In genomic region chr8:94343290-94343689, GRCm38 (mm10) we compare ENCODE assay signal across 8 mouse cellular contexts. TPM values are rescaled to one million over a fixed set of nuclear protein-coding genes. Genes with fewer than 3 reads are reported as not detected.
DNase-seq lines count a peak whose midpoint lies in the region; ATAC-seq lines count a peak whose summit lies in the region.

No protein-coding gene starts in this region.

- peak; percentile 63 to 68 for DNase-seq in urinary bladder, adult 18-20 months (ENCODE audit: low spot score in 2 of 2)
- no peak for DNase-seq in urinary bladder, postnatal 10 days (ENCODE audit: low spot score)
- DNase-seq in cerebellum, adult 11 months = peak; percentile 68
- peak; percentile 64 to 76 for DNase-seq in frontal cortex, postnatal 14 days (ENCODE audit: low spot score in 2 of 2)
- peak; percentile 91 for DNase-seq in kidney, adult 9 months
- peak; percentile 63 for DNase-seq in liver, embryonic 11.5 days (ENCODE audit: low spot score)
- DNase-seq in retina, postnatal 1 day = peak; percentile 75
- peak; percentile 90 for DNase-seq in thymus, postnatal 4 days

- H3K9ac ChIP-seq in liver, embryonic 11.5 days (ENCODE audit: low read depth, low read length) = no peak overlapping the region

- no peaks in the 10 kb centered on the region for H3K27me3 ChIP-seq in liver, embryonic 11.5 days (replicated peaks; ENCODE audit: control insufficient read depth, insufficient read depth, low read length)

- no peak overlapping the region for H3K4me3 ChIP-seq in liver, embryonic 11.5 days (ENCODE audit: low read depth, low read length)

- no peak for ATAC-seq in liver, embryonic 11.5 days (replicated peaks; ENCODE audit: low FRiP score)

- no peaks in the 10 kb centered on the region; the same call in 1 of the 2 replicates for H3K4me1 ChIP-seq in liver, embryonic 11.5 days (replicated peaks; ENCODE audit: control insufficient read depth, insufficient read depth, low read length)

- no peak overlapping the region for H3K4me2 ChIP-seq in liver, embryonic 11.5 days

- 11% methylated on average over 6 of the region's 6 CpGs for whole genome bisulfite sequencing in liver, embryonic 11.5 days

- H3K9me3 ChIP-seq in liver, embryonic 11.5 days (ENCODE audit: control insufficient read depth, low read length) = no peaks in the 10 kb centered on the region

- no peak overlapping the region for H3K27ac ChIP-seq in liver, embryonic 11.5 days (ENCODE audit: low read depth, low read length)

- no peaks in the 10 kb centered on the region for H3K36me3 ChIP-seq in liver, embryonic 11.5 days (ENCODE audit: control insufficient read depth, insufficient read depth, low read length)

RNA-seq across cellular contexts. Expression of gene Slc12a3, which starts 14.3 kb away (rescaled TPM):
- not detected in 2 replicates for polyA plus RNA-seq in liver, embryonic 11.5 days (2014; fragmentation: Nextera tagmentation; extraction: Ambion mirVana)

RNA-seq across cellular contexts. Expression of gene Herpud1, which starts 42.9 kb away (rescaled TPM):
- polyA plus RNA-seq in liver, embryonic 11.5 days (2014; fragmentation: Nextera tagmentation; extraction: Ambion mirVana) = 110 and 115 TPM in 2 replicates
